Mouse (Mus musculus) layer of hippocampus, adult 2 months (tissue): Measurements from ENCODE around the gene Ccsap. TPM values are rescaled to one million over a fixed set of nuclear protein-coding genes. Genes with fewer than 3 reads are reported as not detected.
A peak's percentile ranks its signal among the peaks of the same experiment; 100 is the strongest.

ENCODE experiments used
- DNase-seq, 2 experiments: peaks; one replicate each; pipeline ENCODE4 v3.0.0; 2022; ENCODE audit warnings: low spot score in 2 of 2
- H3K27ac ChIP-seq: fragments of 200-600 bp; 2 replicates; pipeline ENCODE4 v1.8.1; 2022
- H3K4me3 ChIP-seq: fragments of 200-600 bp; 2 replicates; pipeline ENCODE4 v1.8.1; 2022; ENCODE audit warnings: mild to moderate bottlenecking
- CTCF ChIP-seq: fragments of 200-600 bp; conservative IDR thresholded peaks from 2 replicates; pipeline ENCODE4 v1.8.1; 2022; ENCODE audit warnings: antibody characterized with exemption, mild to moderate bottlenecking, moderate library complexity
- total RNA-seq, 2 experiments: library from RNA; stranded (reverse); gene quantifications; 2 replicates each; pipeline ENCODE4 v1.2.3; 2021

The Ccsap gene
- total RNA-seq, 2 experiments from 2014 or later: 62.3 to 62.7 TPM

DNA sequence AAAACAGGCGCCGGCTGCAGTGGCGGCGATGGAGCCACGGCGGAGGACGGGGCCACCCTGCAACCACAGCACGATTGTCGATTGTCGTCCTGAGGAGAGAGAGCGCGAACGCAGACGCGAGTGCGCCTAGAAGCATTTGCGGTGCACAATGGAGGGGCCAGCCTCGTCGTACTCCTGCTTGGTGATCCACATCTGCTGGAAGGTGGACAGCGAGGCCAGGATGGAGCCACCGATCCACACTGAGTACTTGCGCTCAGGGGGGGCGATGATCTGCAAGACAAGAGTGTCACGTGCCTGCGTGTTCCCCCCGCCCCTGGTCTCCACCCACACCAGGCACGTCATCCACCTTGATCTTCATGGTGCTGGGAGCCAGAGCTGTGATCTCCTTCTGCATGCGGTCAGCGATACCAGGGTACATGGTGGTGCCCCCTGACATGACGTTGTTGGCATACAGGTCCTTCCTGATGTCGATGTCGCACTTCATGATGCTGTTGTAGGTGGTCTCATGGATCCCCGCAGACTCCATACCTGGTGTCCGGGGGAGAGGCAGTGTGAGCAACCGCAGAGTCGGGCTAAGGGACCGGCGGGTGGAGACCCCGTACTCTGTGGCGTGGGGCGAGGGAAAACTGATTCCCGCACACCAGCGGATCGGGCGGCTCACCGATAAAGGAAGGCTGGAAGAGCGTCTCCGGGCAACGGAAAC lies 32.0 kb upstream of the Ccsap start:
- DNase-seq: peak; percentile 82 to 88
- TF ChIP-seq CTCF: no peak
- peak overlapping the region; percentile 97 for H3K27ac ChIP-seq
- H3K4me3 ChIP-seq: peak overlapping the region; percentile 62

DNA sequence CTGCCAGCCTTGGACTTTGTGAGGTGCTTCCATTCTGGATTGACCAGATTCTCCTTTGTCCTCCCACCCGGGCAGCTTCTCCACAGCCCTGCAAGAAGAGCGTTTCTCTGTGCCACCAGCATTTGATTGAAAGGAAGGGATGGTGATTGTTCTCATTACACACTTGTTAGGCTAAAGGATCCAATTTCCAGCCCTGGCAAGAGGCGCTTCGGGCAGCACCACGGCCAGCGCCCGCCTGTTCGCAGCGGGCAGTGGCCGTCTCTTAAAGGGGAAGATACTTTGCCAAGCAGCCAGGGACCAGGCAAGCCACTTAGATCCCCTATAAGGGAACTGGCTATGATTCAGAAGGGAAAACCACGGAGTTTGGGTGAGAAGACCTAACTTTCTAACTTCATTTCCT lies 31.3 kb upstream of the Ccsap start:
- Histone ChIP-seq H3K27ac (peak overlapping the region; percentile 97), H3K4me3 (peak overlapping the region; percentile 62)
- no peak for TF ChIP-seq CTCF
- DNase-seq: no peak

DNA sequence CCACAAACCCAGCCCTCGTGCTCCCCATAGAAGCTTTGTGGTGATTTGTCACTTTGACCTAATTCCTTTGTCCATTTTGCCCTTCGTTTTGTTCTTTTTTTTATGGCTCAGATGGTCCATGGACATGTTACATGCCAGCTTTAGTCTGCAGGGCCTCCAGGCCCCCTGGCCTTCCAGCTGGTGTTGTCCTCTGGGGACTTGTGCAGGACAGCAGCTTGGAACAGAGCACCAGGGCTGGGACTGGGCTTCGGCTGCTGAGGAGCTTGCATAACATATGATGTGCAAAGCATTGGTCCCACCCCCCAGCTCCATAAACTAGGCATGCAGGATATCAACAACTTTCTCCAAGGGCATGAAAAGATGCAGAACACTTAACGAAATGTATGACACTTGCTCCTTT lies 29.8 kb upstream of the Ccsap start:
- DNase-seq: no peak
- no peak overlapping the region for H3K27ac ChIP-seq
- no peak overlapping the region for H3K4me3 ChIP-seq
- TF ChIP-seq CTCF: no peak

DNA sequence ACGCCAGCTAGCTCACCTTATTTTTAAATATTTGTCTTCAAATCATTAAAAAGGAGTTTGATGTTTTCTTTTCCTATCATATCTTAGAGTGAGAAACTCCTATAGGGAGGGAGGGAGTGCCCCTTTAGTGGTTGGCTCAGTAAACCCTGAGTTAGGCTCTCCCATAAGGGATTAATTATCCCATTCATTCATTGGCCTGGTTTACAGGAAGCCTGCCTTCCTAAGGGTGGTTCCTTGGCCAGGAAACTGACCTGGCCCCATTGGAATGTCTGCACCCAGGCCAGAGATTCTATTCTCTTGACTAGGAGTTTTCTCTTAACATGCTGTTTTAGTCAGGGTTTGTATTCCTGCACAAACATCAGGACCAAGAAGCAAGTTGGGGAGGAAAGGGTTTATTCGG lies 27.9 kb upstream of the Ccsap start:
- Histone ChIP-seq H3K27ac (no peak overlapping the region), H3K4me3 (no peak overlapping the region)
- TF ChIP-seq CTCF: no peak
- DNase-seq: no peak

DNA sequence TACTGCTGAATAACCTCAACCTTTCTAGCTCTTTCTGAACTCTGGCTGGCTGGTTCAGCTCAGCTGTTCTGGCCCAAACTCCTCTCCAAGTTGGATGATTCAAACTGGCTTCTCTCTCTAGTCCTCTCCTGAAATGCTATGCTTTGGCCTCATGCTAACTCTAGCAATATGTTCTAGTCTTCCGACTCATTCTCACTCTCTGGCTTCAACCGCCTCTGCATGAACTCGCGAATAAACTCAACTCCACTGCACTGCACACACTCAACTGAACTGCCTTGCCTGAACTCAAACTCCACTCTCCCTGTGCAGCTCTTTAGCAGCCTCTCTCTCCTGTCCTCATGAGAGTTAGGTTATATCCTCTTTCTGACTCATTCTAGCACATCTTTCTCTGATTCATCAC lies 27.2 kb upstream of the Ccsap start:
- no peak for TF ChIP-seq CTCF
- Histone ChIP-seq H3K27ac (no peak overlapping the region), H3K4me3 (no peak overlapping the region)
- DNase-seq: no peak

DNA sequence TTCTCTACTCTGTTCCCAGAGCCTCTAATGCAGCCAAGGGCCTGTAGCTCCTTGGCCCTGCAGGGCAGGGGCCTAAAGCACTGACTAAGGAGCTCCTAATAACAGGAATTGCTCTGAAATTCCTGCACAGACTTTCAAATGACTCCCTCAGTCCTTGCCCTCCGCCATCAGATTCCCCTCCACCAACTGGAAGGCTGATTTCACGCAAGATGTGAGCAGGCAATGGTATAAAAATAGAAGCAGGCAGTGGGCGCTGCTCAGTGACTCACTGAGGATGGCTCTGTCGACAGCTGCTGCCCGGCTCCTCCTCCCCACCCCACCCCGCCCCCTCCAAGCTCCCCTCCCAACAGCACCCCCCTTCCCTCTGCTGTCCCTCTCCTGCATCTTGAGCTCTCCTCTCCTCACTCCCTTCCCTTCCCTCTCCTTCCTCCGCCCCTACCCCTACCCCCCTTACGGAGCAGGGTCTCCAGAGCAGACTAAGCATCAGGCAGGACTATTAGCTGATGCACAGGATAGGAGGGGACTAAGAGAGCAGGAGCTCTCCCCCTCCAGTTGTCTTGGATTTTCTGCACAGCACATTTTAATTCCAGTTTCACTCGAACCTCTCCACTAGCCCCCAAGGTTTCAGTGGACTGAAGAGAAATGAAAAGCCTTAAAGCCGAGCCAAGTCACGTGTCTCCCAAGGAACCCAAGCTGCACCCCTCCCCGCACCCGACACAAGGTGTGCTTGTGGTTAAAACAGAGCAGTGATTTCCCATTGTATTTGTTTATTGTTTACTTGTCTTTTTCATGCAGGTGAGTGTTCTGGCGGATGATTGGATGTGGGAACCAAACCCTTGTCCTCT lies 24.9 kb upstream of the Ccsap start:
- Histone ChIP-seq H3K4me3 (no peak overlapping the region; the same call in 1 of the 2 replicates), H3K27ac (peak overlapping the region; percentile 98)
- DNase-seq: peak; percentile 75 to 91
- no peak for TF ChIP-seq CTCF

DNA sequence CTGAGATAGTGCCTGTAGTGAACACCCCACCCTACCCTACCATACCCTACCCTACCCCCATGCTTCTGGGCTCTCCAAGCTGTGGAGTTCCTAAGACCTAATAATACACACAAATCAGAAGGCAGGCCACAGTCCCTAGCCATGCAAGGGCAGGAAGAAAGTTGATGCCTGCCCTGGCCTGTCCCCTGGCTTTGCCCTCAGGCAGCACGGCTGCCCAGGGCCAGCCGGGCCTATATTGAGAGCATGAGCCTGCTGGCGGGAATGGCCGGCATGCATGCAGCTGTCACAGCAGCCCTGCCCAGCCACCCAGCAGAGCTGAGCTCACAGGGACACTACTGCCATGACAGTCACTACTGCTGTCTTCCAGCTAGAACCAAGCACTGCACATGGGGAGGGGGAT lies 23.1 kb upstream of the Ccsap start:
- no peak overlapping the region for H3K4me3 ChIP-seq
- H3K27ac ChIP-seq: peak overlapping the region; percentile 98
- DNase-seq: no peak
- TF ChIP-seq CTCF: no peak

DNA sequence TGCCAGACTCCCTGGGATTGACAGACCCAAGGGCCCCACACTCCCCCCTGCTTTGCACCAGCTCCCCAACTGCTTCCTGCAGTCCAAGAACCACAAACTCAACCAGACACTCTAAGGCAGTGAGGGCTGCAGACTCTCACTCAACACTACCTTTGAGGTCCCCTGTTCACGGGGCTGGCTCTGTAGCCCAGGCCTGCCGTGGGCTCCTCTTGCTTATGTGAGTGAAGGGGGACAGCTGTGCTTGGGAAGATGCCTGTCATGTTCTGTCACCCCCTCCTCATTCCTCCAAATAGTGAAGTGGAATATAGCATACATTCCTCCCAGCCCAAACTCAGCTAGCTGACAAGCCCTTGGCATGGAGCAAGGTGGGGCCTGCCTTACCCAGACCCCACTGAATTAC lies 22.4 kb upstream of the Ccsap start:
- Histone ChIP-seq H3K4me3 (no peak overlapping the region), H3K27ac (peak overlapping the region; percentile 98)
- no peak for DNase-seq
- no peak for TF ChIP-seq CTCF

DNA sequence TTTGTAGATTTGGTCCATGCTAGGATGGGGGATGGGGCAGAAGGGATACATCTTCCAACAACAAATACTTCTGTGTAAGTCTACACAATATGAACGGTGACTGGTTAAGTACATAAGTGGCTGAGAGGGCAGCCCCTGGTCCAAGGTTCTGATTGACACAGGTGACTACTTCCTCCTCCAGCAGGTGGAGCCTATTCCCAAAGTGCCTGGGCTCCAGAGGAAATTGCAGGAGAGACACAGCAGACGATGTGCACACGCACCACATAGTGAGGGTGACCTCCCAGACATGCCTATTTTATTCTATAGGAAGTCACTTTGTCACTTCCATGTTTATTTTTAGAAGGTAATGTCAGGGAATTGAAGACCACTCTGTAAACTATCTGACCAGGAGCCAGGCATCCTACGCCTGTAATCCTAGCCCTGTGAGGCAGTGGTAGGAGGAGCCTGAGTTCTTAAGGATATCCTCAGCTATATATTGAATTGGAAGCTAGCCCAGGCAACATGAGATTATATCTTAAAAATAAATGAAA lies 20.9 kb upstream of the Ccsap start:
- TF ChIP-seq CTCF: peak; percentile 40
- no peak for DNase-seq
- Histone ChIP-seq H3K4me3 (no peak overlapping the region), H3K27ac (peak overlapping the region; percentile 93)

DNA sequence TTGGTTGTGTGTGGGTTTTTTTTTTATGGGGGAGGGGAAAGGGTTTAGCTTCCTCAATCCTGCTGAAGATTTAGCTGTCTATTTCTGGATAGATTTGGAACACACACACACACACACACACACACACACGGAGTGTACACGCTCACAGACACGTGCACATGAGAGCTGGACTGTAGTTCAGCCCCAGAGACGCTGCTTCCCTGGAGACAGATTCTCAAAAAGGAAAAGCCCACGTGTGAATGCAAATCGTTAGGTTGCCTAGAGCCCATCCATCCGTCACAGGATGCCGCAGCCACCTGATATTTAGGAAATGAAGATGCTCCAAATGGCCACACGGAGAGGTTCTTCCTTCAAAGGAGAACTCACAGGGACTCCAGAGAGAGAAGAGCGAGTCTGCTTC lies 20.3 kb upstream of the Ccsap start:
- TF ChIP-seq CTCF: no peak
- peak overlapping the region; percentile 93 for H3K27ac ChIP-seq
- DNase-seq: peak; percentile 54 to 71

DNA sequence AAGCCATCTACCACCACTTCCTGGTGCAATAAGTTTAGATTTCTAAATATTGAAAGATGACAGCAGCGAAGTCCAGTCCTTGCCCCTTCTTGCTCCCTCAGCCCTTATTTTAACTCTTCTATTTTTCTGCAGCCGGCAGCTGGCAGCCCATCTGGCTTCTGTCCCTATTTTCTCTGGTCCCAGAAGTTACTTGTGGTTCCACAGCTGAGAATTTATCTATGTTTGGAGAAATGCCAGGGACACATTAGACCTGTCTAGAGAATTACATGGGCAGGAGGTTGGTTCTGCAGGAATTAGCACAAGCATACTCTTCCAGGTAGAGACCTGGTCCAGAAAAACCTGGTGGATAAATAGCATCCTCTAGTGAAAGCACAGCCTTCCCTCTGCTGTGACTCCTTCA lies 17.9 kb upstream of the Ccsap start:
- H3K4me3 ChIP-seq: no peak overlapping the region
- no peak for DNase-seq
- TF ChIP-seq CTCF: no peak
- no peak overlapping the region; the same call in 1 of the 2 replicates for H3K27ac ChIP-seq

More for the DNA sequence above, 20.3 kb upstream of the Ccsap start:
- H3K4me3 ChIP-seq: no peak overlapping the region

DNA sequence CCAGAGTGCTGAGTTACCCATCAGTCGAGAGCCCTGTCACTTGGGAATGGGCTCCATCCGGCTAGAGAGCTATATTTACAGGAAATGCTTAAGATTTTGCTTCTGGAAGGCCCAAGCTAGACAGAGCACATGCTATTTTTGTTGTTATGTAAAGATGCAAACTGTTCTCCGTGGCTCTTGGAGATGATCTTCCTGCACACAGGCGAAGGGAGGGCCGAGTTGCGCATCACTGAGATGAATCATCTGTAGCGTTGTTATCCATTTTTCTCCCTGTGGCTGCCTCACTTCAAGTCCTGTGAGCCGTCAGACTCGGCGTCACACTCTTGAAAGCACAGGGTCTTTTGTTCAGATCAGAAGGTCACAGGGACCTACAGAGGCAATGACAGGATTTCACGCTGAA lies 14.3 kb upstream of the Ccsap start:
- Histone ChIP-seq H3K27ac (peak overlapping the region; percentile 74), H3K4me3 (no peak overlapping the region)
- no peak for TF ChIP-seq CTCF
- peak in 1 of 2 experiments; percentile 61 for DNase-seq

DNA sequence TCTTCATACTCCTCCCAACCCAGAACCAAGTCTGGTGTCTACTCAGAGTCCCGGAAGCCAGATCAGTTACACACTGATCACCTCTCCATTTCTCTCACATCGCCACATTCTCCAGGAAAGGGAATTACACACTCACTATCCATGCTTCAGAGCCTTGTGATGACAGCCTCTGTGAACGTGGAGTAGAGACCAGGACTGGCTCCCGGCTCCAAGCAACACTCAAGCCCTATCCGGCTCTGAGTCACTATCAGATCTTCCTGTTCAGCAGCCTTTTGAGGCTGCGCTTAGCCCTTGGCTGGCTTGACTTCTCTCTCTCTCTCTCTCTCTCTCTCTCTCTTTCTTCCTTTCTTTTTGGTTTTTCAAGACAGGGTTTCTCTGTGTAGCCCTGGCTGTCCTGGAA lies 13.4 kb upstream of the Ccsap start:
- peak overlapping the region; percentile 18; the same call in 1 of the 2 replicates for H3K27ac ChIP-seq
- H3K4me3 ChIP-seq: no peak overlapping the region
- no peak for DNase-seq
- no peak for TF ChIP-seq CTCF
